Mouse (Mus musculus): Measurements from ENCODE around the gene Acbd6.

Acbd6 gene

GRCm38 (mm10) chr1:155720006-155720405, 162.1 kb downstream of the Acbd6 start:
- DNase-seq (ENCODE audit: low read depth, low spot score), result no peak

- DNase-seq (ENCODE audit: low read depth, low spot score), result no peak
Observed at GRCm38 (mm10) chr1:155721443-155721842, 163.5 kb downstream of the Acbd6 start.

GRCm38 (mm10) chr1:155722185-155722584, 164.3 kb downstream of the Acbd6 start:
- DNase-seq (ENCODE audit: low read depth, low spot score), result no peak

GRCm38 (mm10) chr1:155724301-155724700, 166.4 kb downstream of the Acbd6 start:
- no peak for DNase-seq (ENCODE audit: low read depth, low spot score)

GRCm38 (mm10) chr1:155725876-155726275, 168.0 kb downstream of the Acbd6 start:
- DNase-seq (ENCODE audit: low read depth, low spot score), result no peak

GRCm38 (mm10) chr1:155727830-155728229, 169.9 kb downstream of the Acbd6 start:
- DNase-seq (ENCODE audit: low read depth, low spot score), result no peak

GRCm38 (mm10) chr1:155729113-155729795, 171.3 kb downstream of the Acbd6 start:
- no peak for DNase-seq (ENCODE audit: low read depth, low spot score)

- DNase-seq (ENCODE audit: low read depth, low spot score), result no peak
Observed at GRCm38 (mm10) chr1:155731156-155731555, 173.2 kb downstream of the Acbd6 start.

- no peak for DNase-seq (ENCODE audit: low read depth, low spot score)
Observed at GRCm38 (mm10) chr1:155736096-155736825, 178.3 kb downstream of the Acbd6 start.

GRCm38 (mm10) chr1:155737017-155737808, 179.3 kb downstream of the Acbd6 start:
- DNase-seq (ENCODE audit: low read depth, low spot score), result no peak

GRCm38 (mm10) chr1:155737809-155738383, 180.0 kb downstream of the Acbd6 start:
- DNase-seq (ENCODE audit: low read depth, low spot score), result no peak
